Mouse (Mus musculus) E14TG2a.4 (cell line): ENCODE results near the gene Prcd.
A peak's percentile ranks its signal among the peaks of the same experiment; 100 is the strongest.
"Not testable (repeated sequence)": the region's sequence is repeated elsewhere in the genome, so short reads cannot be mapped to it uniquely, and the experiment has no call there.

ENCODE experiments used
- H3K27me3 ChIP-seq: 2 replicates; pipeline ENCODE4 v1.6.1; 2014; ENCODE audit warnings: low read length, control low read depth; ENCODE audit not compliant: insufficient read depth
- H3K36me3 ChIP-seq: 2 replicates; pipeline ENCODE4 v1.6.1; 2014; ENCODE audit warnings: low read length, control low read depth; ENCODE audit not compliant: insufficient read depth
- H3K4me1 ChIP-seq: replicated peaks from 2 replicates; pipeline ENCODE4 v1.6.1; 2014; ENCODE audit warnings: low read depth, low read length, control low read depth
- H3K4me3 ChIP-seq: replicated peaks from 2 replicates; pipeline ENCODE4 v1.5.1; 2014; ENCODE audit warnings: mild to moderate bottlenecking, low read length
- H3K9me3 ChIP-seq: 2 replicates; pipeline ENCODE4 v1.6.1; 2014; ENCODE audit warnings: low read length, control low read depth
- CTCF ChIP-seq: conservative IDR thresholded peaks from 2 replicates; pipeline ENCODE4 v1.5.1; 2014; ENCODE audit warnings: low read length
- NANOG ChIP-seq: IDR thresholded peaks from 2 replicates; pipeline ENCODE4 v1.6.1; 2014; ENCODE audit warnings: borderline replicate concordance, low read length, mixed read lengths
- POU5F1 ChIP-seq: IDR thresholded peaks from 2 replicates; pipeline ENCODE4 v1.6.1; 2014; ENCODE audit warnings: low read length, borderline replicate concordance

The Prcd gene

DNA sequence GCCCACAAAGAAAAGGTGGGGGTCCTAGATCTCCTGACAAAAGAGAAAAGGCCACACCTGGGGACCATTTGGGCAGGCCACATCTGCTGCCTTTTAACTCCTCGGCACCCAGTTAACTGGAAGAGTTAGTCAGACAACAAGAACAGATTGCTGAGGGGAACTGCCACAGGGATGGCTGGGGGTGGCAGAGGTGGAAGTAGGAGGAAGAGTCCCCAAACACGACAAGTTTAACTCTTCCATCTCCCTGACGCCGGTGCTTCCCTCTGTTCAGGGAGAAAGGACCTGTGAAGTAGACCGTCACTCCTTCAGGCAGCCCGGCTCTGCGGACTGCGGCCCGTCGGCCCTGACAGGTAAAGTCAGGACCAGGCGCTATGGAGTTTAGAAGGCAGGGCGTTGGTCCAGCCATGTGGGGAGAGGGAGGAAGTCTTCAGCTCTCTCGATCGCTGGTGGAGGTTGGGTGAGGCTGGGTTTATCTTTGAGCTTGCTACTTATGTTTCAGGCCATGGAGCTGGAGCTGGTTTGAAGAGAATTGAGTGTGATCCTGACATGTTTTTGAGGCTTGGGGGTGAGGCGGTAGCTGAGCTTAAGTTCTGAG, 5.8 kb downstream of the Prcd start:
- Histone ChIP-seq H3K9me3 (no peaks in the 10 kb centered on the region), H3K4me1 (peaks cover 85% of the 10 kb centered on the region), H3K36me3 (no peaks in the 10 kb centered on the region), H3K4me3 (peak overlapping the region; percentile 69), H3K27me3 (peaks cover 61% of the 10 kb centered on the region)
- TF ChIP-seq POU5F1 (no peak), NANOG (no peak), CTCF (no peak)

DNA sequence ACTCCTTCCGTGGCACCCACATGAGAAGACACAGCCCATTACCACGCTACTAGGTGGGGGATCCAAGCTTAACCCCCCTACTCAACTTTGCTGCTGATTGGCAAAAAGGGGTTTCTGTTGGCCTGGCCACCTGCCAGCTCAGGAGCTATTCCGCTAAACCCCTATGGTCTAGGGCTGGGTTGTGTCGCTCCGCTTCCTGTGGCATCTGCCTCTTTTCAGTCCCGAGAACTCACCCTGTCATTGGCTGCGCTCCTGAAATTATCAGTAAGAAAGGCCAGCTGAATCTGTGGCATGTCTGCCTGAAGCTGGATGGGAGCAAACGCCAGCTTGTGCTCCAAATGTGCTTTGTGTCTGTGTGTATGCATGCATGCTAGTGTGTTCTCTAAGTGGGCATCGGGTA, 6.8 kb downstream of the Prcd start:
- Histone ChIP-seq H3K36me3 (no peaks in the 10 kb centered on the region), H3K4me1 (peaks cover 87% of the 10 kb centered on the region), H3K4me3 (peak overlapping the region; percentile 69), H3K9me3 (no peaks in the 10 kb centered on the region), H3K27me3 (peaks cover 52% of the 10 kb centered on the region)
- TF ChIP-seq POU5F1: no peak
- TF ChIP-seq NANOG: no peak
- TF ChIP-seq CTCF: no peak

DNA sequence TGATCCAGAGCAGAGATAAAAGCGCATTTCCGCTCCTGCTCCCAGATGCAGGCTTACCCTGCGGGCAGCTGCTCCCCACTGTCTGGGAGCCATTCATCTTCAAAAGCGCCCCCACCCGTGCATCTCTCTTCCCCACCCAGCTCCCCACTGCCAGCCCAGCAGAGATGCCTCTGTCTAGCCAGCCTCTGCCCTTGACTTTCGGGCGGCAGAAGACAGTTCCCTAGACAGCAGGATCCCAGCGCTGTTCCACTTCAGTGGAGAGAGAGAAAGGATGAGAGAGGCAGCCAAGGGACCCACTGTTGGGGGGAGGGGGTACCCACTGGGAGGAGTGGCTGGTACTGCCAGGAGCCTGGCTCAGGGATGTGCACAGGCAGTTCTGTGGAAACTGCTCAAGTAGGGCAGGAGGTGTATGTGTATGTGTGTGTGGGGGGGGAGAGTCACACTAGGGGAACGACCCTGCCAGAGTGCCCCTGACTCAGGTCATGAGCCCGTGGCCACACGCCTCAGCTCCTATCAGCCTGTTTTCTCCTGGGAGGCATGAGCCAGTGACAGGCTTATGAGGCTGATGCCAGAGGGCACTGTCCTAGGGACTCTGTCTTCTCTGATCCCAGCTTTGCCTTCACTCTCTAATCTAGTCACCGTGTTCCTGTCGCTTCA, 8.1 kb downstream of the Prcd start:
- Histone ChIP-seq H3K36me3 (no peaks in the 10 kb centered on the region), H3K4me1 (peaks cover 98% of the 10 kb centered on the region)

DNA sequence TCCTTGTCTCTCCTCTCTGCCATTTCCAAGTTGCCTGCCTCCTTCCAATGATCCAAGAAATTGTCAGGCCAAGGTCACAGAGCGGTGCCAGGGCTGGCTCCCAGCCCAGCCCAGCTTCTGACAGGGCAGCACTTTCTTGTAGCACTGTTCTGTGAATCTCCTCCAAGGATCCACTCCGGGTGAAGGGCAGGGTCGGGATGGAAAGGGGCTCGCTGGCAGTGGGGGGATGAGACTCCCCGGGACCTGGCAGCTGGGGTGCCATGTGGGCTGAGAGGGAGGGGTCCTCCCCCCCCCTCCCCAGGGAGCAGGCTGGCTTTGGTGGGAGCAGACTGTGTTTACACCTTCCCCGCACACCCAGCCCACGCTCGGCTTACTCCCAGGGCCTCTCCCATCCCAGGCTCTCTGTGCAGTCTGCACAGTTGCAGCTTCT, 8.6 kb downstream of the Prcd start:
- Histone ChIP-seq H3K9me3 (no peaks in the 10 kb centered on the region), H3K36me3 (no peaks in the 10 kb centered on the region), H3K4me1 (peaks cover 95% of the 10 kb centered on the region), H3K27me3 (peaks cover 49% of the 10 kb centered on the region), H3K4me3 (peak overlapping the region; percentile 41)
- no peak for TF ChIP-seq CTCF

More for the DNA sequence above, 8.1 kb downstream of the Prcd start:
- Histone ChIP-seq H3K27me3 (peaks cover 49% of the 10 kb centered on the region), H3K9me3 (no peaks in the 10 kb centered on the region), H3K4me3 (peak overlapping the region; percentile 41)
- no peak for TF ChIP-seq NANOG
- no peak for TF ChIP-seq POU5F1
- TF ChIP-seq CTCF: no peak

DNA sequence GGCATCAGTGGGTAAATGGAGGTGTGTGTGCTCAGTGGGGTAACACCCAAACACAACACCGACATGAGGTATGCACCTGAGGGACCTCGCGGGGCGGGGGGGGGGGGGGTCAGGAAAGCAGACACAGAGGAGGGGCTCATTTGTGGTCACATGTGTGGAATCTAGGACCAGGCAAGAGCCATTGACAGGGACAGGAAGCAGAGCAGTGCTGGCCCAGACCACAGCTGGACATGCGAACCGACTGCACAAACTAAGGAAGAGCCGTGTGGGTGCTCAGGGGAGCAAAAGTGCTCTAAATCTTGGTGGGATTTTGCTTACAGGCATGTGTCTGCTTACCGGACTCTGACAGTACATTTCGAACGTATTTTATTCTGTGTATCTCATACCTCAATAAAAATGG, 12.0 kb downstream of the Prcd start:
- peaks cover 83% of the 10 kb centered on the region for H3K4me1 ChIP-seq
- H3K4me3 ChIP-seq: no peak overlapping the region
- no peaks in the 10 kb centered on the region for H3K36me3 ChIP-seq
- peaks cover 42% of the 10 kb centered on the region for H3K27me3 ChIP-seq
- H3K9me3 ChIP-seq: no peaks in the 10 kb centered on the region
- TF ChIP-seq POU5F1 (no peak), NANOG (no peak), CTCF (no peak)

DNA sequence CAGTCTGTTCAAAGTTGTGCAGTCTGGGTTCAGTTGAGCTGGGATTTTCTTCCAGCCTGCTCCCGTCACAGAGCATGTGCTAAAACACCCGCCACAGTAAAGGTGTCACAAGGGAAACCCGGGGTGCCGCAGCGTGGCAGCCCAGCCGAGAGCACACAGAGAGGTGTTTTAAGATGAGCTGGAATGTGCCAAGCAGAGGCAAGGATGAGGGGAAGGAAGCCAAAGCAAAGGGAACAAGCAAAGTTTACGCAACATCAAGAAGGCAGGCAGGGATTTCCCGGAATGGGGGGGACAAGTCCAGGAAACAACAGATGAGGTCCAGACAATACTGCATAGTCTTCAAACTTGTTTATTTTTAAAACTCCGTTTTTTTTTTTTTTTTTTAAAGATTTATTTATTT, 13.2 kb downstream of the Prcd start:
- Histone ChIP-seq H3K4me1 (peaks cover 78% of the 10 kb centered on the region), H3K9me3 (no peaks in the 10 kb centered on the region), H3K36me3 (no peaks in the 10 kb centered on the region), H3K4me3 (no peak overlapping the region), H3K27me3 (peaks cover 36% of the 10 kb centered on the region)
- TF ChIP-seq NANOG (no peak), CTCF (no peak), POU5F1 (no peak)

DNA sequence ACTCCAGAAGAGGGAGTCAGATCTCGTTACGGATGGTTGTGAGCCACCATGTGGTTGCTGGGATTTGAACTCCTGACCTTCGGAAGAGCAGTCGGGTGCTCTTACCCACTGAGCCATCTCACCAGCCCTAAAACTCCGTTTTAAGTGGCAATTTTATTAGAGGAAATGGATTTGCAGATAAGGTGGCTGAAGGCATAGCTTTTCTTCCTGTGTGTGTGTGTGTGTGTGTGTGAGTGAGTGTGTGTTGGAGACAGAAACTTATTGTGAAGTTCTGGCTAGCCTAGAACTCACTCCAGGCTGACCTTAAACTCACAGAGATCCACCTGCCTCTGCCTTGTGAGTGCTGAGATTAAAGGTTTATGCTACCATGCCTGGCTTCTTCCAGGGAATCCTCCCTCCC, 13.7 kb downstream of the Prcd start:
- H3K9me3 ChIP-seq, H3K36me3 ChIP-seq, H3K4me3 ChIP-seq: not testable (repeated sequence)
- Histone ChIP-seq H3K27me3 (peaks cover 32% of the 10 kb centered on the region), H3K4me1 (peaks cover 73% of the 10 kb centered on the region)

DNA sequence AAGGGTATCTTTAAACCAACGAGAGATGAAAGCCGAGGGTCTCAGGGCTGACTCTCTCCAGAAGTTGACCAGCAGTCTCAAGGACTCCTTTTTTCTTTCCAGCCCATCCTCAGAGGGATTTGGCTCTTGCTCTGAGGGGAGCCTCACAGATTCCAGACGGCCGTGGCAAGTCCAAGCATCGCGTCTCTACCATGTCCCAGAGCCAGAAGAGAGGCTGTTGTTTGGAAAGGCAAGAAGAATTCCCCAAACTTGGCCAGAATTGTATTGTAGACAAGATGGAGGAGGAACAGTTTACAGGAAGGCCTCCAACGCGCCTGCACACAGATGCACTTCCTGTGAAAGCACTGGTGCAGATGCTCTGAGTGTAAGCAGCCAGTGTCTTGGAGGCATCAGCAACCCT, 14.6 kb downstream of the Prcd start:
- TF ChIP-seq CTCF: no peak
- TF ChIP-seq NANOG: no peak
- TF ChIP-seq POU5F1: no peak
- Histone ChIP-seq H3K4me1 (peaks cover 66% of the 10 kb centered on the region), H3K9me3 (no peaks in the 10 kb centered on the region), H3K4me3 (no peak overlapping the region), H3K27me3 (peaks cover 24% of the 10 kb centered on the region), H3K36me3 (peaks cover 12% of the 10 kb centered on the region)

DNA sequence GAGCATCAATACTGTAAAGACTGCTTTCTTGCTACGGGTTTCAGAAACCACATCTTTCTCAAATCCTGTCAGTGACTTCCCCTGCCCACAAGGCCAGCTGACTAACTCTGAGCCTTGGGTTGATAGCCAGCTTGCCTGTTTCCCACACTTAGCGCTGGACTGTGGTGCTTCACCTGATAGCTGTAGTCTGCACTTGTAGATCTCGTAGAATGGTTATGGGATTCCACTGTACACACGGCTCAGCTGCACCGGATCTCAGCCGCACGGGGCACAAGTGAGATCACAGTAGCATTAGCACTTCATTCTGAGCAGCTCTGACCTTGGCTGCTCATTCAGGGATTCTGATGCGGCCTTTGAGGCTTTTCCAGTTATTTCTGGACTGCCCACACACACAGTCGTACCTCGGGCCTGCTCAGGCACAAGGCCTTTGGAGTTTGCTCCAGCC, 15.1 kb downstream of the Prcd start:
- H3K27me3 ChIP-seq: peaks cover 19% of the 10 kb centered on the region
- no peak for TF ChIP-seq POU5F1
- no peak for TF ChIP-seq NANOG
- TF ChIP-seq CTCF: no peak
- no peak overlapping the region for H3K4me3 ChIP-seq
- H3K9me3 ChIP-seq: no peaks in the 10 kb centered on the region
- peaks cover 17% of the 10 kb centered on the region for H3K36me3 ChIP-seq
- H3K4me1 ChIP-seq: peaks cover 66% of the 10 kb centered on the region
